Mouse (Mus musculus) ES-Bruce4 (cell line): ENCODE data around the gene Taar8c. TPM values are rescaled to one million over a fixed set of nuclear protein-coding genes. Genes with fewer than 3 reads are reported as not detected.
A peak's percentile ranks its signal among the peaks of the same experiment; 100 is the strongest.
"Not testable (repeated sequence)": the region's sequence is repeated elsewhere in the genome, so short reads cannot be mapped to it uniquely, and the experiment has no call there.

Source experiments
- H3K27ac ChIP-seq: 2 replicates; pipeline ENCODE4 v1.5.1; 2012; ENCODE audit warnings: low read length, inconsistent platforms; ENCODE audit not compliant: insufficient read depth
- H3K27me3 ChIP-seq: 2 replicates; pipeline ENCODE4 v1.6.1; 2012; ENCODE audit warnings: mild to moderate bottlenecking, low read length, inconsistent platforms; ENCODE audit not compliant: control insufficient read depth, poor library complexity, insufficient read depth, severe bottlenecking
- H3K36me3 ChIP-seq: 2 replicates; pipeline ENCODE4 v1.6.1; 2012; ENCODE audit warnings: inconsistent platforms, mild to moderate bottlenecking, low read length, moderate library complexity; ENCODE audit not compliant: control insufficient read depth, poor library complexity, insufficient read depth, severe bottlenecking
- H3K4me1 ChIP-seq: one replicate; pipeline ENCODE4 v1.8.1; 2011; ENCODE audit warnings: low read length; ENCODE audit not compliant: control insufficient read depth, insufficient read depth
- H3K4me3 ChIP-seq: 2 replicates; pipeline ENCODE4 v1.5.1; 2011; ENCODE audit warnings: low read depth, mild to moderate bottlenecking, low read length
- H3K9ac ChIP-seq: 2 replicates; pipeline ENCODE4 v1.6.1; 2012; ENCODE audit warnings: low read depth, mild to moderate bottlenecking, inconsistent platforms; ENCODE audit not compliant: poor library complexity, severe bottlenecking
- H3K9me3 ChIP-seq: replicated peaks from 2 replicates; pipeline ENCODE4 v1.6.1; 2012; ENCODE audit warnings: mild to moderate bottlenecking, low read length, inconsistent platforms; ENCODE audit not compliant: control insufficient read depth, poor library complexity, insufficient read depth, severe bottlenecking
- CTCF ChIP-seq: IDR thresholded peaks from one replicate; pipeline ENCODE4 v1.8.1; 2011; ENCODE audit warnings: low read depth, low read length
- EP300 ChIP-seq: IDR thresholded peaks from 2 replicates; pipeline ENCODE4 v1.6.1; 2011; ENCODE audit warnings: low read depth, low read length; ENCODE audit not compliant: insufficient read depth
- POLR2A ChIP-seq: IDR thresholded peaks from one replicate; pipeline ENCODE4 v1.8.1; 2011; ENCODE audit warnings: low read length; ENCODE audit not compliant: insufficient read depth
- polyA plus RNA-seq: library from polyadenylated mRNA; stranded (reverse); fragments of >200 nt; gene quantifications from 2 replicates; pipeline ENCODE4 v1.2.4, GENCODE M21; 2011; ENCODE audit warnings: low read depth; ENCODE audit not compliant: missing spikeins, insufficient read depth, insufficient read length

Gene Taar8c
- polyA plus RNA-seq, 1 experiment: not detected

- H3K4me1 ChIP-seq: no peaks in the 10 kb centered on the region
- H3K9ac ChIP-seq: no peak overlapping the region
- H3K36me3 ChIP-seq: no peaks in the 10 kb centered on the region
- H3K27me3 ChIP-seq: no peaks in the 10 kb centered on the region
- TF ChIP-seq POLR2A: no peak
- TF ChIP-seq CTCF: peak; percentile 15
- TF ChIP-seq EP300: no peak
- H3K9me3 ChIP-seq: no peaks in the 10 kb centered on the region
- no peak overlapping the region for H3K4me3 ChIP-seq
- H3K27ac ChIP-seq: no peak overlapping the region
These were observed 21.5 kb downstream of the Taar8c start for GRCm38 (mm10) chr10:24080166-24080565.

DNA sequence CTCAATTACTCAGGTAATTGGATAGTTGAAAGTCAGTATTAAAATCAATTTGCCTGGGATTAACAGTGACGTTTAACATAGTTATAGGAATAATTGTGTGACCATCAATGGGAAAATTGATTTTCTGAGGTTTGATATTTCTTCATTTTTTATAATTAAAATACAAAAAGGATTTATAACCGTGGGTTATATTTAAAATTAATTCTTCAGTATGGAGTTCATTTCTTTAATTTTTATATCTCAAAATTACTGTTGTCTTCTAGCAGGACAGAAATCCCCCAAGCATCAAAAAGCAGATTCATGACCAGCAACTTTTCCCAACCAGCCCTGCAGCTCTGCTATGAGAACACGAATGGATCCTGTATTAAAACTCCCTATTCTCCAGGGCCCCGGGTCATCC lies 25.5 kb downstream of the Taar8c start, which contains the start of gene Taar8a:
Gene Taar8a (plus strand): TSS at position 301 of the 400 bp plus-strand sequence.
- not testable (repeated sequence) for H3K4me1 ChIP-seq, H3K27me3 ChIP-seq, H3K9me3 ChIP-seq, H3K36me3 ChIP-seq, H3K4me3 ChIP-seq, H3K27ac ChIP-seq, H3K9ac ChIP-seq

DNA sequence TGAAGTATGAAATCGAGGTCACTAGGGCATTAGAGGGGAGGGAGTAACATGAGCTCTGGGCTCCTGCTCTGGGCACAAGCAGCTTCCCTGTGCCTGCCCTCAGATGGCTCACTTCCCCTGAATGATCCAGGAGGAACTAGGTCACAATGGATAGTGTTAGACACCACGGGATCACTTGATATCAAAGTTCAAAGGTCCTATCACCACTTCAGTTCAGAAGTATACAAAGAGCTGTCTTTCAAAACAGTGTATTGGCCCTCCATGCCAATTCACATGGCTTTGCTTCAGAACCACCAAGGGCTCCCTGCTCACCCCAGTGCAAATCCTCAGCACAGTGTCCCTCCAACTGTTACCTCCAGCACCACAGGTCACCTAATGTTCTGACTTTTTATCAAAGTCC lies 27.0 kb downstream of the Taar8c start:
- not testable (repeated sequence) for H3K9me3 ChIP-seq, H3K36me3 ChIP-seq, H3K4me3 ChIP-seq, H3K27me3 ChIP-seq, H3K4me1 ChIP-seq, H3K9ac ChIP-seq, H3K27ac ChIP-seq

DNA sequence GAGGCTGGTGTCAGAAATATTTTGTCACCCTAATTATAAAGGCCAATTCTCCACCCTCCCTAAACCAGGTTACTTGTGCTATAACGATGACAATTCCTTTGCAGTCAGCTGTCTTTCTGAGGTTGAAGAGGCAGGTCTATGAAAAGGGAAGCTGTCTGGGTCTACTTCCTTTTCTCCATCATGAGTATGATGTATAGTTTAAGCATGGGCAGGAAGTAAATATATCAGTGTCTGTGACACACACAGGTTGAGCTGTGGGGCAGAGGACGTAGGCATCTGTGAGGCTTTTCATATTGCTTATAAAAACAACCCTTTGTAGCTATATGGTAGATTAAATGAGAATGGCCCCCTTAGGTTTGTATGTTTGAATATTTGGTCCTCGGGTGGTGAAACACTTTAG lies 42.7 kb downstream of the Taar8c start:
- TF ChIP-seq CTCF (no peak), EP300 (no peak), POLR2A (no peak)
- H3K9ac ChIP-seq: no peak overlapping the region
- no peaks in the 10 kb centered on the region for H3K36me3 ChIP-seq

GRCm38 (mm10) chr10:24052039-24052438 lies 49.7 kb downstream of the Taar8c start:
- no peak for TF ChIP-seq EP300
- TF ChIP-seq CTCF: no peak
- TF ChIP-seq POLR2A: no peak
- H3K36me3 ChIP-seq: no peaks in the 10 kb centered on the region
- H3K27ac ChIP-seq: no peak overlapping the region
- H3K9me3 ChIP-seq: no peaks in the 10 kb centered on the region
- no peaks in the 10 kb centered on the region for H3K27me3 ChIP-seq
- no peaks in the 10 kb centered on the region for H3K4me1 ChIP-seq
- no peak overlapping the region for H3K9ac ChIP-seq
- H3K4me3 ChIP-seq: no peak overlapping the region

More for the DNA sequence above, 42.7 kb downstream of the Taar8c start:
- H3K27ac ChIP-seq: no peak overlapping the region
- H3K9me3 ChIP-seq: no peaks in the 10 kb centered on the region
- H3K4me3 ChIP-seq: no peak overlapping the region
- H3K27me3 ChIP-seq: no peaks in the 10 kb centered on the region
- no peaks in the 10 kb centered on the region for H3K4me1 ChIP-seq

Other genes starting within 250 kb of the Taar8c start
- gene Vnn1, start 207.2 kb downstream of the Taar8c start, polyA plus RNA-seq: 13.0 and 13.5 TPM in 2 replicates
- gene Taar1, start 181.6 kb downstream of the Taar8c start, polyA plus RNA-seq: not detected in 2 replicates
- gene Taar2, start 163.3 kb downstream of the Taar8c start, polyA plus RNA-seq: not detected in 2 replicates
- not detected in 2 replicates for gene Taar3, start 152.4 kb downstream of the Taar8c start, polyA plus RNA-seq
- gene Taar4, start 141.4 kb downstream of the Taar8c start, polyA plus RNA-seq: not detected in 2 replicates
- not detected in 2 replicates for gene Taar5, start 131.2 kb downstream of the Taar8c start, polyA plus RNA-seq
- gene Taar6, start 116.3 kb downstream of the Taar8c start, polyA plus RNA-seq: not detected in 2 replicates
- gene Taar7a, start 108.4 kb downstream of the Taar8c start, polyA plus RNA-seq: not detected in 2 replicates
- gene Taar7b, start 102.0 kb downstream of the Taar8c start, polyA plus RNA-seq: not detected in 2 replicates
- not detected in 2 replicates for gene Taar7d, start 74.7 kb downstream of the Taar8c start, polyA plus RNA-seq
- gene Taar7e, start 64.3 kb downstream of the Taar8c start, polyA plus RNA-seq: not detected in 2 replicates
- not detected in 2 replicates for gene Taar7f, start 52.4 kb downstream of the Taar8c start, polyA plus RNA-seq
- gene Taar8a, start 25.4 kb downstream of the Taar8c start, polyA plus RNA-seq: not detected in 2 replicates
- gene Taar8b, start 9.6 kb downstream of the Taar8c start, polyA plus RNA-seq: not detected in 2 replicates
- not detected in 2 replicates for gene Taar9, start 7.6 kb upstream of the Taar8c start, polyA plus RNA-seq
- gene Stx7, start 47.4 kb upstream of the Taar8c start, polyA plus RNA-seq: 78.3 and 99.4 TPM in 2 replicates
- gene Moxd1, start 121.6 kb upstream of the Taar8c start, polyA plus RNA-seq: 8.8 and 8.9 TPM in 2 replicates